Mouse (Mus musculus): Measurements from ENCODE around the gene Adam15. TPM values are rescaled to one million over a fixed set of nuclear protein-coding genes. Genes with fewer than 3 reads are reported as not detected.
A peak's percentile ranks its signal among the peaks of the same experiment; 100 is the strongest.

Gene Adam15
- polyA plus RNA-seq, 1 experiment = 49.6 TPM

- DNase-seq (ENCODE audit: low read depth in 1 of 2, low spot score in 2 of 2) = no peak
- H3K36me3 ChIP-seq (ENCODE audit: control insufficient read depth, insufficient read depth, low read length) = no peaks in the 10 kb centered on the region
- peaks cover 17% of the 10 kb centered on the region for H3K27me3 ChIP-seq (ENCODE audit: control insufficient read depth, insufficient read depth, low read length)
- no peak overlapping the region for H3K4me3 ChIP-seq (ENCODE audit: extremely low read depth, insufficient read depth, insufficient read length)
- H3K4me1 ChIP-seq (ENCODE audit: control insufficient read depth, insufficient read depth, insufficient read length) = peaks cover 9% of the 10 kb centered on the region
- no peak for TF ChIP-seq POLR2A (IDR thresholded peaks at IDR 0.05; ENCODE audit: low read depth, low read length)
- no peak for TF ChIP-seq CTCF (IDR thresholded peaks at IDR 0.05; ENCODE audit: extremely low read depth, insufficient read depth, insufficient read length, insufficient replicate concordance)
- WGBS = 94% methylated on average over 8 of the region's 8 CpGs
- no peak overlapping the region for H3K27ac ChIP-seq (ENCODE audit: insufficient read depth, low read length)
Observed at GRCm38 (mm10) chr3:89325882-89326281, 23.9 kb downstream of the Adam15 start.

GRCm38 (mm10) chr3:89322514-89323165, 27.2 kb downstream of the Adam15 start, which contains the start of gene Efna3:
Gene Efna3 (minus strand): TSS chr3:89322965.
- 3% methylated on average over 50 of the region's 53 CpGs for WGBS

GRCm38 (mm10) chr3:89322131-89322500, 27.7 kb downstream of the Adam15 start:
- DNase-seq (ENCODE audit: low read depth in 1 of 2, low spot score in 2 of 2) = no peak
- H3K4me1 ChIP-seq (ENCODE audit: control insufficient read depth, insufficient read depth, insufficient read length) = peaks cover 22% of the 10 kb centered on the region
- no peak overlapping the region for H3K27ac ChIP-seq (ENCODE audit: insufficient read depth, low read length)
- WGBS = 4% methylated on average over 14 of the region's 14 CpGs
- no peaks in the 10 kb centered on the region for H3K36me3 ChIP-seq (ENCODE audit: control insufficient read depth, insufficient read depth, low read length)
- no peak for TF ChIP-seq POLR2A (IDR thresholded peaks at IDR 0.05; ENCODE audit: low read depth, low read length)
- TF ChIP-seq CTCF (IDR thresholded peaks at IDR 0.05; ENCODE audit: extremely low read depth, insufficient read depth, insufficient read length, insufficient replicate concordance) = no peak
- peaks cover 38% of the 10 kb centered on the region for H3K27me3 ChIP-seq (ENCODE audit: control insufficient read depth, insufficient read depth, low read length)
- H3K4me3 ChIP-seq (ENCODE audit: extremely low read depth, insufficient read depth, insufficient read length) = peak overlapping the region; percentile 24; the same call in 1 of the 2 replicates

More at GRCm38 (mm10) chr3:89322514-89323165, 27.2 kb downstream of the Adam15 start, which contains the start of gene Efna3:
- Histone ChIP-seq H3K27me3 (ENCODE audit: control insufficient read depth, insufficient read depth, low read length) (peaks cover 38% of the 10 kb centered on the region), H3K27ac (ENCODE audit: insufficient read depth, low read length) (no peak within 1 kb of the TSS), H3K4me1 (ENCODE audit: control insufficient read depth, insufficient read depth, insufficient read length) (peaks cover 22% of the 10 kb centered on the region), H3K4me3 (ENCODE audit: extremely low read depth, insufficient read depth, insufficient read length) (peak within 1 kb of the TSS; percentile 24; the same call in 1 of the 2 replicates), H3K36me3 (ENCODE audit: control insufficient read depth, insufficient read depth, low read length) (no peaks in the 10 kb centered on the region)
- no peak for DNase-seq (ENCODE audit: low read depth in 1 of 2, low spot score in 2 of 2)
- TF ChIP-seq CTCF (IDR thresholded peaks at IDR 0.05; ENCODE audit: extremely low read depth, insufficient read depth, insufficient read length, insufficient replicate concordance) (no peak), POLR2A (IDR thresholded peaks at IDR 0.05; ENCODE audit: low read depth, low read length) (no peak)

GRCm38 (mm10) chr3:89321183-89322130, 28.3 kb downstream of the Adam15 start:
- Histone ChIP-seq H3K4me1 (ENCODE audit: control insufficient read depth, insufficient read depth, insufficient read length) (peaks cover 22% of the 10 kb centered on the region), H3K36me3 (ENCODE audit: control insufficient read depth, insufficient read depth, low read length) (no peaks in the 10 kb centered on the region), H3K27me3 (ENCODE audit: control insufficient read depth, insufficient read depth, low read length) (peaks cover 38% of the 10 kb centered on the region), H3K4me3 (ENCODE audit: extremely low read depth, insufficient read depth, insufficient read length) (peak overlapping the region; percentile 17; the same call in 1 of the 2 replicates), H3K27ac (ENCODE audit: insufficient read depth, low read length) (no peak overlapping the region)
- 2% methylated on average over 66 of the region's 66 CpGs for WGBS
- TF ChIP-seq POLR2A (IDR thresholded peaks at IDR 0.05; ENCODE audit: low read depth, low read length) = no peak
- no peak for TF ChIP-seq CTCF (IDR thresholded peaks at IDR 0.05; ENCODE audit: extremely low read depth, insufficient read depth, insufficient read length, insufficient replicate concordance)
- DNase-seq (ENCODE audit: low read depth in 1 of 2, low spot score in 2 of 2) = no peak

- no peaks in the 10 kb centered on the region for H3K36me3 ChIP-seq (ENCODE audit: control insufficient read depth, insufficient read depth, low read length)
- TF ChIP-seq POLR2A (IDR thresholded peaks at IDR 0.05; ENCODE audit: low read depth, low read length) (no peak), CTCF (IDR thresholded peaks at IDR 0.05; ENCODE audit: extremely low read depth, insufficient read depth, insufficient read length, insufficient replicate concordance) (no peak)
- peaks cover 22% of the 10 kb centered on the region for H3K4me1 ChIP-seq (ENCODE audit: control insufficient read depth, insufficient read depth, insufficient read length)
- H3K4me3 ChIP-seq (ENCODE audit: extremely low read depth, insufficient read depth, insufficient read length) = no peak overlapping the region
- DNase-seq (ENCODE audit: low read depth in 1 of 2, low spot score in 2 of 2) = no peak
- 2% methylated on average over 41 of the region's 41 CpGs for WGBS
- peaks cover 39% of the 10 kb centered on the region for H3K27me3 ChIP-seq (ENCODE audit: control insufficient read depth, insufficient read depth, low read length)
- H3K27ac ChIP-seq (ENCODE audit: insufficient read depth, low read length) = no peak overlapping the region
Observed at GRCm38 (mm10) chr3:89320581-89321182, 29.1 kb downstream of the Adam15 start.

GRCm38 (mm10) chr3:89319591-89320350, 30.0 kb downstream of the Adam15 start:
- no peak for DNase-seq (ENCODE audit: low read depth in 1 of 2, low spot score in 2 of 2)
- WGBS = 5% methylated on average over 58 of the region's 58 CpGs
- H3K36me3 ChIP-seq (ENCODE audit: control insufficient read depth, insufficient read depth, low read length) = no peaks in the 10 kb centered on the region
- H3K4me1 ChIP-seq (ENCODE audit: control insufficient read depth, insufficient read depth, insufficient read length) = peaks cover 27% of the 10 kb centered on the region
- H3K27me3 ChIP-seq (ENCODE audit: control insufficient read depth, insufficient read depth, low read length) = peaks cover 39% of the 10 kb centered on the region
- no peak overlapping the region for H3K27ac ChIP-seq (ENCODE audit: insufficient read depth, low read length)
- no peak overlapping the region for H3K4me3 ChIP-seq (ENCODE audit: extremely low read depth, insufficient read depth, insufficient read length)
- TF ChIP-seq CTCF (IDR thresholded peaks at IDR 0.05; ENCODE audit: extremely low read depth, insufficient read depth, insufficient read length, insufficient replicate concordance) (no peak), POLR2A (IDR thresholded peaks at IDR 0.05; ENCODE audit: low read depth, low read length) (no peak)
